Mouse (Mus musculus) limb, embryonic 13.5 days (tissue): ENCODE data around the gene Dpp4. TPM values are rescaled to one million over a fixed set of nuclear protein-coding genes. Genes with fewer than 3 reads are reported as not detected.

Experiments used
- ATAC-seq: fragments of 200-750 bp; cut with Nextera tagmentation; 2 replicates; pipeline ENCODE4 v1.8.0; 2017; ENCODE audit warnings: low read depth, moderate number of reproducible peaks, moderate TSS enrichment; ENCODE audit not compliant: low FRiP score
- H3K27ac ChIP-seq: fragments of 300-500 bp; sonication (generic); 2 replicates; pipeline ENCODE4 v1.5.1; 2015; ENCODE audit warnings: inconsistent platforms, mild to moderate bottlenecking, moderate library complexity
- H3K27me3 ChIP-seq: fragments of 300-500 bp; sonication (generic); 2 replicates; pipeline ENCODE4 v1.6.1; 2015; ENCODE audit warnings: mild to moderate bottlenecking, inconsistent platforms
- H3K36me3 ChIP-seq: fragments of 300-500 bp; sonication (generic); 2 replicates; pipeline ENCODE4 v1.6.1; 2015; ENCODE audit warnings: inconsistent platforms, mild to moderate bottlenecking, moderate library complexity
- H3K4me1 ChIP-seq: fragments of 300-500 bp; sonication (generic); 2 replicates; pipeline ENCODE4 v1.6.1; 2015; ENCODE audit warnings: inconsistent platforms
- H3K4me2 ChIP-seq: fragments of 300-500 bp; sonication (generic); replicated peaks from 2 replicates; pipeline ENCODE4 v1.6.1; 2015; ENCODE audit warnings: inconsistent platforms, mild to moderate bottlenecking, moderate library complexity
- H3K4me3 ChIP-seq: fragments of 300-500 bp; sonication (generic); 2 replicates; pipeline ENCODE4 v1.5.1; 2015; ENCODE audit warnings: moderate library complexity, mild to moderate bottlenecking, inconsistent platforms
- H3K9ac ChIP-seq: fragments of 300-500 bp; sonication (generic); 2 replicates; pipeline ENCODE4 v1.6.1; 2015; ENCODE audit warnings: mild to moderate bottlenecking, inconsistent platforms
- H3K9me3 ChIP-seq: fragments of 300-500 bp; sonication (generic); 2 replicates; pipeline ENCODE4 v1.6.1; 2016; ENCODE audit warnings: inconsistent platforms
- WGBS: fragments of 180-500 bp; shearing (Covaris S2); methylation state at CpG from one replicate; pipeline ENCODE4 v1.1.7; 2015; 5-methylcytosine and 5-hydroxymethylcytosine counted together
- polyA plus RNA-seq: library from polyadenylated mRNA; unstranded; fragments of >200 nt; fragmentation: Nextera tagmentation; extraction: Ambion mirVana; gene quantifications from 2 replicates; pipeline ENCODE4 v1.2.1, GENCODE M21; 2015

Dpp4 gene
- polyA plus RNA-seq, 1 experiment from 2014 or later = 0.67 TPM

- H3K36me3 ChIP-seq = no peaks in the 10 kb centered on the region
- H3K4me1 ChIP-seq = no peaks in the 10 kb centered on the region
- WGBS = 63% methylated on average over 6 of the region's 6 CpGs
- no peak for ATAC-seq
- H3K27me3 ChIP-seq = no peaks in the 10 kb centered on the region
- no peak overlapping the region for H3K9ac ChIP-seq
- no peaks in the 10 kb centered on the region for H3K9me3 ChIP-seq
- no peak overlapping the region for H3K4me2 ChIP-seq
- no peak overlapping the region for H3K27ac ChIP-seq
- no peak overlapping the region for H3K4me3 ChIP-seq
Observed at GRCm38 (mm10) chr2:62381756-62382155, 30.3 kb downstream of the Dpp4 start.

GRCm38 (mm10) chr2:62373692-62374091 is 38.3 kb downstream of the Dpp4 start:
- Histone ChIP-seq H3K36me3 (no peaks in the 10 kb centered on the region), H3K9me3 (no peaks in the 10 kb centered on the region), H3K9ac (no peak overlapping the region), H3K4me2 (no peak overlapping the region), H3K27me3 (no peaks in the 10 kb centered on the region), H3K27ac (no peak overlapping the region), H3K4me3 (no peak overlapping the region), H3K4me1 (no peaks in the 10 kb centered on the region)
- ATAC-seq = no peak
- WGBS = 67% methylated on average over 11 of the region's 11 CpGs

GRCm38 (mm10) chr2:62370048-62370447 is 42.0 kb downstream of the Dpp4 start:
- H3K9ac ChIP-seq = no peak overlapping the region
- H3K9me3 ChIP-seq = no peaks in the 10 kb centered on the region
- H3K4me2 ChIP-seq = no peak overlapping the region
- H3K36me3 ChIP-seq = no peaks in the 10 kb centered on the region
- 70% methylated on average over 2 of the region's 2 CpGs for WGBS
- H3K4me3 ChIP-seq = no peak overlapping the region
- H3K4me1 ChIP-seq = no peaks in the 10 kb centered on the region
- H3K27me3 ChIP-seq = no peaks in the 10 kb centered on the region
- ATAC-seq = no peak
- no peak overlapping the region for H3K27ac ChIP-seq

GRCm38 (mm10) chr2:62368349-62369053 is 43.5 kb downstream of the Dpp4 start:
- H3K4me1 ChIP-seq = no peaks in the 10 kb centered on the region
- no peak overlapping the region for H3K4me2 ChIP-seq
- no peaks in the 10 kb centered on the region for H3K9me3 ChIP-seq
- H3K4me3 ChIP-seq = no peak overlapping the region
- H3K36me3 ChIP-seq = no peaks in the 10 kb centered on the region
- no peaks in the 10 kb centered on the region for H3K27me3 ChIP-seq
- no peak overlapping the region for H3K9ac ChIP-seq
- 66% methylated on average over 5 of the region's 5 CpGs for WGBS
- no peak for ATAC-seq
- H3K27ac ChIP-seq = no peak overlapping the region

- Histone ChIP-seq H3K9me3 (no peaks in the 10 kb centered on the region), H3K4me1 (no peaks in the 10 kb centered on the region), H3K9ac (no peak overlapping the region), H3K27ac (no peak overlapping the region), H3K36me3 (no peaks in the 10 kb centered on the region), H3K27me3 (no peaks in the 10 kb centered on the region), H3K4me3 (no peak overlapping the region), H3K4me2 (no peak overlapping the region)
- 84% methylated on average over 4 of the region's 4 CpGs for WGBS
- no peak for ATAC-seq
Observed at GRCm38 (mm10) chr2:62363606-62364005, 48.4 kb downstream of the Dpp4 start.

- no peak for ATAC-seq
- H3K4me3 ChIP-seq = no peak overlapping the region
- no peak overlapping the region for H3K4me2 ChIP-seq
- 88% methylated on average over 9 of the region's 9 CpGs for WGBS
- H3K27me3 ChIP-seq = no peaks in the 10 kb centered on the region
- no peaks in the 10 kb centered on the region for H3K36me3 ChIP-seq
- no peaks in the 10 kb centered on the region for H3K4me1 ChIP-seq
- no peaks in the 10 kb centered on the region for H3K9me3 ChIP-seq
- no peak overlapping the region for H3K9ac ChIP-seq
- H3K27ac ChIP-seq = no peak overlapping the region
Observed at GRCm38 (mm10) chr2:62362211-62362610, 49.8 kb downstream of the Dpp4 start.

- no peaks in the 10 kb centered on the region for H3K9me3 ChIP-seq
- 80% methylated on average over 3 of the region's 3 CpGs for whole genome bisulfite sequencing
- H3K4me2 ChIP-seq = no peak overlapping the region
- H3K27ac ChIP-seq = no peak overlapping the region
- no peaks in the 10 kb centered on the region for H3K27me3 ChIP-seq
- no peak for ATAC-seq
- H3K9ac ChIP-seq = no peak overlapping the region
- no peaks in the 10 kb centered on the region for H3K36me3 ChIP-seq
- H3K4me1 ChIP-seq = no peaks in the 10 kb centered on the region
- no peak overlapping the region for H3K4me3 ChIP-seq
Observed at GRCm38 (mm10) chr2:62361514-62361913, 50.5 kb downstream of the Dpp4 start.

GRCm38 (mm10) chr2:62360872-62361271 is 51.2 kb downstream of the Dpp4 start:
- ATAC-seq = no peak

GRCm38 (mm10) chr2:62357259-62357658 is 54.8 kb downstream of the Dpp4 start:
- Histone ChIP-seq H3K36me3 (no peaks in the 10 kb centered on the region), H3K9ac (no peak overlapping the region), H3K27me3 (no peaks in the 10 kb centered on the region), H3K4me1 (no peaks in the 10 kb centered on the region), H3K9me3 (no peaks in the 10 kb centered on the region), H3K27ac (no peak overlapping the region), H3K4me2 (no peak overlapping the region), H3K4me3 (no peak overlapping the region)
- 88% methylated on average over 7 of the region's 7 CpGs for WGBS
- ATAC-seq = no peak

More at GRCm38 (mm10) chr2:62360872-62361271, 51.2 kb downstream of the Dpp4 start:
- Histone ChIP-seq H3K9ac (no peak overlapping the region), H3K9me3 (no peaks in the 10 kb centered on the region), H3K27me3 (no peaks in the 10 kb centered on the region), H3K4me3 (no peak overlapping the region), H3K27ac (no peak overlapping the region), H3K4me1 (no peaks in the 10 kb centered on the region), H3K36me3 (no peaks in the 10 kb centered on the region), H3K4me2 (no peak overlapping the region)
- 86% methylated on average over 6 of the region's 6 CpGs for WGBS

GRCm38 (mm10) chr2:62356606-62357005 is 55.4 kb downstream of the Dpp4 start:
- no peak for ATAC-seq
- H3K9me3 ChIP-seq = no peaks in the 10 kb centered on the region
- H3K9ac ChIP-seq = 0 out of 2 replicates have a peak overlapping the region, but pooled peaks have one; percentile 15
- H3K4me2 ChIP-seq = no peak overlapping the region
- no peaks in the 10 kb centered on the region for H3K4me1 ChIP-seq
- H3K4me3 ChIP-seq = no peak overlapping the region
- H3K27me3 ChIP-seq = no peaks in the 10 kb centered on the region
- H3K36me3 ChIP-seq = no peaks in the 10 kb centered on the region
- no peak overlapping the region for H3K27ac ChIP-seq
- WGBS = 71% methylated on average over 14 of the region's 14 CpGs

- H3K36me3 ChIP-seq = no peaks in the 10 kb centered on the region
- H3K4me1 ChIP-seq = no peaks in the 10 kb centered on the region
- H3K9me3 ChIP-seq = no peaks in the 10 kb centered on the region
- no peak overlapping the region for H3K4me2 ChIP-seq
- no peaks in the 10 kb centered on the region for H3K27me3 ChIP-seq
- H3K9ac ChIP-seq = no peak overlapping the region
- no peak overlapping the region for H3K4me3 ChIP-seq
- WGBS = 45% methylated on average over 6 of the region's 6 CpGs
- H3K27ac ChIP-seq = no peak overlapping the region
- ATAC-seq = no peak
Observed at GRCm38 (mm10) chr2:62355766-62356165, 56.3 kb downstream of the Dpp4 start.

- Histone ChIP-seq H3K36me3 (no peaks in the 10 kb centered on the region), H3K4me3 (no peak overlapping the region)
- ATAC-seq = no peak
Observed at GRCm38 (mm10) chr2:62352035-62352434, 60.0 kb downstream of the Dpp4 start.

GRCm38 (mm10) chr2:62347762-62348161 is 64.3 kb downstream of the Dpp4 start:
- no peaks in the 10 kb centered on the region for H3K4me1 ChIP-seq
- no peaks in the 10 kb centered on the region for H3K9me3 ChIP-seq
- no peak overlapping the region for H3K27ac ChIP-seq
- ATAC-seq = no peak
- H3K4me3 ChIP-seq = no peak overlapping the region
- no peaks in the 10 kb centered on the region for H3K27me3 ChIP-seq
- 91% methylated on average over 9 of the region's 9 CpGs for WGBS
- H3K4me2 ChIP-seq = no peak overlapping the region
- no peak overlapping the region for H3K9ac ChIP-seq
- no peaks in the 10 kb centered on the region for H3K36me3 ChIP-seq

More at GRCm38 (mm10) chr2:62352035-62352434, 60.0 kb downstream of the Dpp4 start:
- WGBS = 85% methylated on average over 3 of the region's 3 CpGs
- H3K27me3 ChIP-seq = no peaks in the 10 kb centered on the region
- no peak overlapping the region for H3K27ac ChIP-seq
- H3K9me3 ChIP-seq = no peaks in the 10 kb centered on the region
- H3K4me2 ChIP-seq = no peak overlapping the region
- H3K9ac ChIP-seq = no peak overlapping the region
- H3K4me1 ChIP-seq = no peaks in the 10 kb centered on the region
